Comparison of ENCODE assay signal across 25 mouse cellular contexts in the genomic region with DNA sequence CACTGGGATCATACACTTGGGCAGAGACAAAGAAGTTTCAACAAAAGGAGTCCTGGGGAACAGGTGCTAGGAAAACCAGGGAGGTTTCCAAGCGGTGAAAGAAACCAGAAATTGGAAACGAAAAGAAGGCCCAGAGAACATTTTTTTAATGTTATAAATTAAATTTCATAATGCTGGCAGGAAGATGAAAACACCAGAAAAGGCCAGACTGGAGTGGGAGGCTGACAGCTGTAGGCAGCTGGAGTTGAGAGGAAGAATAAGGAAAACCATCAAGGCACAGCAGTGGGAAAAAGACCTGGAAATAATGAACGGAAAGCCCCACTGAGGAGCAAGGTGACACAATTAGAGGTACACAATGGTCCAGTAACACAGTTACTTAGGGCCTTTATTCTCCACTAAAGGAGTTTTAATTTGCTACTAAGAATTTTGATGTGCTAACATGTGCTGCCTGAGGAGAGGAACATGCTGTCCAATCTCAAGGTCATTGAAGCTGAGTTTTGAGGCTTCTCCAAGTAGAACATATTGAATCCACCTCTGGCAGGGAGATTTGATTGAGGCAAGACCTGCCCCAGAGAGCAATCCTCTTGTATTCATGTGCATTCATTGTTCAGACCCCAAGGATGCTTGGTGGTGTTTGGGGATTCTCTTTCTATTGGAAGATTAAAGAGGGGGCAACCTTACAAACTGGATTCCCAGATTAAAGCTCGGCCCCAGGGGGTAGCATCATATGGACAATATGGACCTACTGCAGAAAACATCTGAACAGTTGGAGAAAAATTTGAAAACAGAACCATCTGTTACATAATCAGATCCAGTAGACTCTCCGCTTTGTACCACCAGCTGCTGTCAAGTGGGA. TPM values are rescaled to one million over a fixed set of nuclear protein-coding genes. Genes with fewer than 3 reads are reported as not detected.
DNase-seq lines count a peak whose midpoint lies in the region; ATAC-seq and TF ChIP-seq lines count a peak whose summit lies in the region.
"Had no signal": no experiment of that assay in that cellular context is flagged by ENCODE, and none has a peak within 500 bp of the region (broad histone marks: within the 10 kb centered on the region; RNA-seq: fewer than 3 reads in every experiment).

No protein-coding gene starts in this region.

- peak; percentile 60 for ATAC-seq in lung, postnatal 0 days
- ATAC-seq in embryonic facial prominence, embryonic 15.5 days (ENCODE audit: insufficient number of reproducible peaks, low FRiP score, low TSS enrichment, low read depth), result no peak
- ATAC-seq: forebrain, embryonic 13.5 days; hindbrain, postnatal 0 days; intestine, embryonic 16.5 days; liver, postnatal 0 days; midbrain, embryonic 16.5 days had no signal

- 72% methylated on average over 5 of the region's 5 CpGs for WGBS in lung, postnatal 0 days
- WGBS in lung, adult 2 months, result 76% methylated on average over 5 of the region's 5 CpGs
- 48% methylated on average over 5 of the region's 5 CpGs for WGBS in embryonic facial prominence, embryonic 15.5 days

- H3K4me3 ChIP-seq in lung, postnatal 0 days (ENCODE audit: low read depth, low read length), result no peak overlapping the region
- no peak overlapping the region for H3K4me3 ChIP-seq in lung, adult 2 months (replicated peaks; ENCODE audit: extremely low read depth, low read depth, low read length)
- H3K4me3 ChIP-seq in embryonic facial prominence, embryonic 15.5 days (replicated peaks), result no peak overlapping the region
- H3K4me3 ChIP-seq: embryonic facial prominence, embryonic 12.5 days; forebrain, embryonic 13.5 days; gastrocnemius, adult 2 months; heart, embryonic 15.5 days; limb, embryonic 12.5 days; midbrain, embryonic 10.5 days; myocyte; neural tube, embryonic 13.5 days had no signal

- no peaks in the 10 kb centered on the region for H3K36me3 ChIP-seq in lung, postnatal 0 days (ENCODE audit: insufficient read depth, low read length)
- no peaks in the 10 kb centered on the region for H3K36me3 ChIP-seq in embryonic facial prominence, embryonic 15.5 days
- H3K36me3 ChIP-seq: embryonic facial prominence, embryonic 12.5 days; heart, embryonic 15.5 days; limb, embryonic 12.5 days; midbrain, embryonic 10.5 days; neural tube, embryonic 13.5 days had no signal

- H3K4me1 ChIP-seq in lung, postnatal 0 days (ENCODE audit: insufficient read depth, low read depth, low read length), result no peaks in the 10 kb centered on the region
- no peaks in the 10 kb centered on the region for H3K4me1 ChIP-seq in lung, adult 2 months (ENCODE audit: control insufficient read depth, insufficient read depth, low read length)
- peaks cover 5% of the 10 kb centered on the region; the same call in 1 of the 2 replicates for H3K4me1 ChIP-seq in embryonic facial prominence, embryonic 15.5 days
- H3K4me1 ChIP-seq: forebrain, embryonic 13.5 days; heart, embryonic 15.5 days; limb, embryonic 12.5 days; midbrain, embryonic 10.5 days; neural tube, embryonic 13.5 days had no signal

- no peak for TF ChIP-seq EP300 in lung, postnatal 0 days (IDR thresholded peaks at IDR 0.05)

- no peak overlapping the region for H3K4me2 ChIP-seq in lung, postnatal 0 days (replicated peaks; ENCODE audit: low read depth, low read length)
- no peak overlapping the region for H3K4me2 ChIP-seq in embryonic facial prominence, embryonic 15.5 days (replicated peaks)
- H3K4me2 ChIP-seq: embryonic facial prominence, embryonic 12.5 days; forebrain, embryonic 13.5 days; heart, embryonic 15.5 days; limb, embryonic 12.5 days; liver, embryonic 11.5 days; neural tube, embryonic 13.5 days had no signal

- no peaks in the 10 kb centered on the region for H3K27me3 ChIP-seq in lung, postnatal 0 days (replicated peaks; ENCODE audit: insufficient read depth, low read length)
- no peaks in the 10 kb centered on the region for H3K27me3 ChIP-seq in embryonic facial prominence, embryonic 15.5 days
- H3K27me3 ChIP-seq: embryonic facial prominence, embryonic 12.5 days; forebrain, embryonic 13.5 days; heart, embryonic 15.5 days; limb, embryonic 12.5 days; neural tube, embryonic 13.5 days had no signal

- no peak for TF ChIP-seq POLR2A in lung, adult 2 months (IDR thresholded peaks at IDR 0.05; ENCODE audit: borderline replicate concordance, extremely low read depth, low read depth, low read length)

- no peak for TF ChIP-seq CTCF in lung, postnatal 0 days (IDR thresholded peaks at IDR 0.05)
- TF ChIP-seq CTCF in lung, adult 2 months (IDR thresholded peaks at IDR 0.05; ENCODE audit: insufficient read depth, low read length), result no peak

- no peaks in the 10 kb centered on the region for H3K9me3 ChIP-seq in lung, postnatal 0 days (ENCODE audit: low read length)
- no peaks in the 10 kb centered on the region for H3K9me3 ChIP-seq in embryonic facial prominence, embryonic 15.5 days (replicated peaks)
- H3K9me3 ChIP-seq: embryonic facial prominence, embryonic 12.5 days; forebrain, embryonic 13.5 days; heart, embryonic 15.5 days; limb, embryonic 12.5 days; midbrain, embryonic 10.5 days; neural tube, embryonic 13.5 days had no signal

- intact Hi-C loops in heart, postnatal 25 days (cut with DNase I), result no loop called here

- no peak overlapping the region for H3K27ac ChIP-seq in lung, postnatal 0 days (ENCODE audit: low read length)
- 0 out of 2 replicates have a peak overlapping the region, but pooled peaks have one; percentile 17 for H3K27ac ChIP-seq in embryonic facial prominence, embryonic 15.5 days (replicated peaks)
- H3K27ac ChIP-seq: embryonic facial prominence, embryonic 12.5 days; forebrain, embryonic 13.5 days; gastrocnemius, adult 2 months; heart, embryonic 15.5 days; hindbrain, postnatal 0 days; limb, embryonic 12.5 days; midbrain, embryonic 10.5 days; neural tube, embryonic 13.5 days had no signal

- no peak overlapping the region for H3K9ac ChIP-seq in lung, postnatal 0 days (replicated peaks; ENCODE audit: low read depth)
- no peak overlapping the region for H3K9ac ChIP-seq in embryonic facial prominence, embryonic 15.5 days
- H3K9ac ChIP-seq: embryonic facial prominence, embryonic 12.5 days; forebrain, embryonic 13.5 days; heart, embryonic 15.5 days; limb, embryonic 12.5 days; liver, postnatal 0 days; neural tube, embryonic 13.5 days had no signal

- DNase-seq in heart, adult 18-20 months, result peak; percentile 54 to 55
- DNase-seq in heart, postnatal 25 days (ENCODE audit: low spot score), result no peak
- DNase-seq in lung, postnatal 0 days (ENCODE audit: low spot score), result peak; percentile 32
- no peak for DNase-seq in lung, adult 2 months
- DNase-seq in lung, postnatal 14 days, result peak; percentile 11
- no peak for DNase-seq in left cerebral cortex, adult 18-20 months (ENCODE audit: low spot score in 2 of 2)
- no peak for DNase-seq in right cerebral cortex, postnatal 14 days
- DNase-seq: cerebellum, adult 11-12 months; cerebellum, postnatal 14 days; gastrocnemius, adult 2 months; liver, postnatal 0 days; right cerebral cortex, adult 18-20 months; thymus, postnatal 36 days had no signal

RNA-seq across cellular contexts. Expression of a gene that starts 53.9 kb away (rescaled TPM):
- 10 to 100 TPM; 11.2 to 13.4 TPM for total RNA-seq in heart, adult 18-20 months (2021)
- 10 to 100 TPM; 15.8 to 23.0 TPM for total RNA-seq in heart, postnatal 25 days (2021)
- 20.5 and 25.0 TPM in 2 replicates for polyA plus RNA-seq in lung, postnatal 0 days (2015; fragmentation: Nextera tagmentation; extraction: Ambion mirVana)
- 23.6 and 25.7 TPM in 2 replicates for polyA plus RNA-seq in lung, adult 2 months (2012; rRNA removed)
- polyA plus RNA-seq in embryonic facial prominence, embryonic 15.5 days (2015; fragmentation: Nextera tagmentation; extraction: Ambion mirVana), result 62.8 and 77.8 TPM in 2 replicates
- 1 to 10 TPM; 9.3 to 9.6 TPM for total RNA-seq in left cerebral cortex, adult 18-20 months (2021)

Comparison
In these comparisons a context has a peak if more than half of its experiments do, and no peak if none do; other contexts are left out.
1. DNase-seq: peak in heart, adult 18-20 months (2 of 2), lung, postnatal 0 days (single experiment) and lung, postnatal 14 days (single experiment); none in heart, postnatal 25 days (single experiment), lung, adult 2 months (single experiment), left cerebral cortex, adult 18-20 months (0 of 2) and right cerebral cortex, postnatal 14 days (single experiment).